Mouse (Mus musculus) heart, adult 2 months (tissue): ENCODE results near the gene Spns2.

ENCODE experiments used
- CTCF ChIP-seq: fragments of 200-600 bp; IDR thresholded peaks from 2 replicates; pipeline ENCODE4 v1.8.1; 2022; ENCODE audit warnings: antibody characterized with exemption, mild to moderate bottlenecking, moderate library complexity
- EP300 ChIP-seq: fragments of 200-500 bp; IDR thresholded peaks from 2 replicates; pipeline ENCODE4 v1.6.1; 2011; ENCODE audit warnings: low read depth, low read length, control low read depth; ENCODE audit not compliant: insufficient read depth
- POLR2A ChIP-seq: fragments of 200-500 bp; IDR thresholded peaks from 2 replicates; pipeline ENCODE4 v1.6.1; 2011; ENCODE audit warnings: mild to moderate bottlenecking, low read depth, low read length, control low read depth; ENCODE audit not compliant: insufficient read depth

DNA sequence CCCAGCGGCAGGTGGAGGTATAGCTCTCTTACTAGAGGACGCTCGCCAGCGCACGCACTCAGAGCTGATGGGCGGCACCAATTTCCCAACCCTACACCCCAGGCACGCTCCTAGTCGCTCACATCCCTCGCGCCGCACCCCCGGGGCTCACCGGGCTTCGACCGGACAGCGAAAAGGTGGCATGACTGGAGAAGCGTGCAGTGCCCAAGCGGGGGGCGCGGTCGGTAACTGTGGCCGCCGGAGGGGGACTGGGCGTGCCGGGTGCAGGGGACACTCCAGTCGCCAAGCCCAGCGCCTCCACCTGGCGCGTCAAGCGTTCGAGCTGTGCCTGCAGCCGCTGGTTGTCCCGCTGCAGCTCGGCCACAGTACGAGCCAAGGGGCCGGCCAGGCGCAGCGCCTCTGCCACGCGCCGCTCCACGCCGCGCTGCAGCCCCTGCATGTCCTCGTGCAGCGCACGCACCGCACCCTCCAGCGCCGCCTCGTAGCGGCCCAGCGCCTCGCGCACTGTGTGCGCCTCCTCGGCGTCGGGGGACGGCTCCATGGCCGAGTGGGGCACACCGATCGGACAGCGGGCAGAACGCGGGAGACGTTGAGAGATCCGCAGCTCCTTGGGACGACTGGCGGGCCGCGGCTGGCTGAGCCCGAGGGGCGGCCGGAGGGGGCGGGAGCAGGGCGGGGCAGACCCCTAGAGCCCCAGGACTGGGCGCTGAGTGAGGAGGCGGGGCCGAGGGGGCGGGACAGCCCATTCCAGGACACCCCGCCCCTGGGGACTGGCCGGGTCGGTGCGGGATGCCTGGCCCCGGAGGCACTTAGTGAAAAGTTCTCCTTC lies 78.4 kb downstream of the Spns2 start, which contains the start of gene Smtnl2:
- TF ChIP-seq CTCF, result peak; percentile 72
- TF ChIP-seq POLR2A, result peak; percentile 85
- 0 out of 2 replicates have a peak, but pooled peaks have one; percentile 3 for TF ChIP-seq EP300
